Comparison of ENCODE assay signal across 11 mouse cellular contexts in genomic region chr12:5273316-5274047, GRCm38 (mm10).
DNase-seq lines count a peak whose midpoint lies in the region; ATAC-seq lines count a peak whose summit lies in the region.
"Had no signal": no experiment of that assay in that cellular context is flagged by ENCODE, and none has a peak within 500 bp of the region (broad histone marks: within the 10 kb centered on the region; RNA-seq: fewer than 3 reads in every experiment).

No protein-coding gene starts in this region.

- H3K27me3 ChIP-seq in lung, embryonic 15.5 days: no peaks in the 10 kb centered on the region
- H3K27me3 ChIP-seq: liver, embryonic 12.5 days had no signal

- H3K9me3 ChIP-seq in lung, embryonic 15.5 days: no peaks in the 10 kb centered on the region
- H3K9me3 ChIP-seq: liver, embryonic 12.5 days had no signal

- ATAC-seq in frontal cortex, adult (ENCODE audit: low TSS enrichment): peak; percentile 56
- ATAC-seq in lung, embryonic 15.5 days (ENCODE audit: borderline replicate concordance, extremely low read depth, low FRiP score, low TSS enrichment): peak; percentile 4; the same call in 1 of the 2 replicates
- no peak for ATAC-seq in megakaryocyte-erythroid progenitor cell, adult 5-6 weeks (replicated peaks; ENCODE audit: low FRiP score, low TSS enrichment, poor library complexity, severe bottlenecking)
- ATAC-seq: liver, embryonic 12.5 days had no signal

- WGBS in lung, embryonic 15.5 days: 69% methylated on average over 4 of the region's 4 CpGs

- H3K27ac ChIP-seq in lung, embryonic 15.5 days: 0 out of 2 replicates have a peak overlapping the region, but pooled peaks have one; percentile 2
- H3K27ac ChIP-seq: liver, embryonic 12.5 days had no signal

- no peaks in the 10 kb centered on the region for H3K36me3 ChIP-seq in lung, embryonic 15.5 days
- H3K36me3 ChIP-seq: liver, embryonic 12.5 days had no signal

- no peak overlapping the region for H3K4me3 ChIP-seq in lung, embryonic 15.5 days
- H3K4me3 ChIP-seq: liver, embryonic 12.5 days had no signal

- peaks cover 46% of the 10 kb centered on the region for H3K4me1 ChIP-seq in lung, embryonic 15.5 days
- H3K4me1 ChIP-seq: liver, embryonic 12.5 days had no signal

- no peak overlapping the region for H3K9ac ChIP-seq in lung, embryonic 15.5 days
- H3K9ac ChIP-seq: liver, embryonic 12.5 days had no signal

- no peak overlapping the region for H3K4me2 ChIP-seq in lung, embryonic 15.5 days
- H3K4me2 ChIP-seq: liver, embryonic 12.5 days had no signal

- DNase-seq in frontal cortex, postnatal 14 days (ENCODE audit: low spot score in 2 of 2): no peak
- no peak for DNase-seq in lung, postnatal 4 days
- peak; percentile 43 to 44 for DNase-seq in gastrocnemius, adult 8-10 months (ENCODE audit: low spot score in 2 of 2)
- DNase-seq in lung, postnatal 10 days: peak; percentile 57
- no peak for DNase-seq in kidney, postnatal 36 days
- DNase-seq: kidney, postnatal 10 days; thymus, postnatal 25 days had no signal

Comparison
In these comparisons a context has a peak if more than half of its experiments do, and no peak if none do; other contexts are left out.
1. DNase-seq: peak in gastrocnemius, adult 8-10 months (2 of 2) and lung, postnatal 10 days (single experiment); none in frontal cortex, postnatal 14 days (0 of 2), lung, postnatal 4 days (0 of 2) and kidney, postnatal 36 days (0 of 2).